Mouse (Mus musculus): ENCODE results near the gene Hsph1. TPM values are rescaled to one million over a fixed set of nuclear protein-coding genes. Genes with fewer than 3 reads are reported as not detected.

Hsph1 gene
- total and polyA plus RNA-seq, 3 experiments, result 30.2 to 145 (median 75.9) TPM

- DNase-seq (ENCODE audit: low spot score) (no peak), ATAC-seq (ENCODE audit: extremely low read depth, insufficient number of reproducible peaks, low FRiP score, poor library complexity, severe bottlenecking) (no peak)
- no peak for TF ChIP-seq CTCF (IDR thresholded peaks at IDR 0.05; ENCODE audit: low read depth, low read length)
- Histone ChIP-seq H3K36me3 (replicated peaks) (peaks cover 22% of the 10 kb centered on the region), H3K4me3 (ENCODE audit: low read depth, low read length) (peak overlapping the region; percentile 95; the same call in 1 of the 2 replicates), H3K4me1 (ENCODE audit: insufficient read depth, low read depth, low read length) (peaks cover 40% of the 10 kb centered on the region), H3K27me3 (ENCODE audit: insufficient read depth, low read length) (no peaks in the 10 kb centered on the region), H3K9me3 (replicated peaks) (no peaks in the 10 kb centered on the region)
Observed at GRCm38 (mm10) chr5:149637306-149637705, 1.1 kb upstream of the Hsph1 start.

GRCm38 (mm10) chr5:149635556-149635955 lies 620 bp downstream of the Hsph1 start:
- peaks cover 30% of the 10 kb centered on the region for H3K4me1 ChIP-seq (ENCODE audit: insufficient read depth, low read depth, low read length)
- ATAC-seq (ENCODE audit: extremely low read depth, insufficient number of reproducible peaks, low FRiP score, poor library complexity, severe bottlenecking) (no peak), DNase-seq (ENCODE audit: low spot score) (no peak)
- H3K9me3 ChIP-seq (replicated peaks), result no peaks in the 10 kb centered on the region
- peaks cover 39% of the 10 kb centered on the region for H3K36me3 ChIP-seq (replicated peaks)
- no peak for TF ChIP-seq GATA1 (IDR thresholded peaks at IDR 0.05; ENCODE audit: borderline replicate concordance, low read length)
- no peak for TF ChIP-seq CTCF (IDR thresholded peaks at IDR 0.05; ENCODE audit: low read depth, low read length)
- no peak for TF ChIP-seq POLR2AphosphoS5 (IDR thresholded peaks at IDR 0.05; ENCODE audit: insufficient replicate concordance, low read depth, low read length)
- TF ChIP-seq TAL1 (conservative IDR thresholded peaks at IDR 0.05; ENCODE audit: low read depth, low read length), result no peak
- TF ChIP-seq GATA2 (IDR thresholded peaks at IDR 0.05; ENCODE audit: borderline replicate concordance, low read depth, low read length), result no peak
- H3K4me3 ChIP-seq (ENCODE audit: low read depth, low read length), result peak overlapping the region; percentile 95
- no peaks in the 10 kb centered on the region for H3K27me3 ChIP-seq (ENCODE audit: insufficient read depth, low read length)

GRCm38 (mm10) chr5:149634409-149635035 lies 1.7 kb downstream of the Hsph1 start:
- Histone ChIP-seq H3K9me3 (replicated peaks) (no peaks in the 10 kb centered on the region), H3K4me1 (ENCODE audit: insufficient read depth, low read depth, low read length) (peaks cover 30% of the 10 kb centered on the region), H3K27me3 (ENCODE audit: insufficient read depth, low read length) (no peaks in the 10 kb centered on the region), H3K36me3 (replicated peaks) (peaks cover 50% of the 10 kb centered on the region), H3K4me3 (ENCODE audit: low read depth, low read length) (peak overlapping the region; percentile 95)
- TF ChIP-seq GATA2 (IDR thresholded peaks at IDR 0.05; ENCODE audit: borderline replicate concordance, low read depth, low read length), result no peak
- no peak for TF ChIP-seq GATA1 (IDR thresholded peaks at IDR 0.05; ENCODE audit: borderline replicate concordance, low read length)
- TF ChIP-seq TAL1 (conservative IDR thresholded peaks at IDR 0.05; ENCODE audit: low read depth, low read length), result no peak
- TF ChIP-seq CTCF (IDR thresholded peaks at IDR 0.05; ENCODE audit: low read depth, low read length), result no peak
- TF ChIP-seq POLR2AphosphoS5 (IDR thresholded peaks at IDR 0.05; ENCODE audit: insufficient replicate concordance, low read depth, low read length), result no peak
- DNase-seq (ENCODE audit: low spot score) (no peak), ATAC-seq (ENCODE audit: extremely low read depth, insufficient number of reproducible peaks, low FRiP score, poor library complexity, severe bottlenecking) (no peak)

- Histone ChIP-seq H3K9me3 (replicated peaks) (no peaks in the 10 kb centered on the region), H3K27me3 (ENCODE audit: insufficient read depth, low read length) (no peaks in the 10 kb centered on the region), H3K4me3 (ENCODE audit: low read depth, low read length) (no peak overlapping the region), H3K4me1 (ENCODE audit: insufficient read depth, low read depth, low read length) (peaks cover 60% of the 10 kb centered on the region), H3K36me3 (replicated peaks) (peaks cover 92% of the 10 kb centered on the region)
- no peak for TF ChIP-seq GATA2 (IDR thresholded peaks at IDR 0.05; ENCODE audit: borderline replicate concordance, low read depth, low read length)
- TF ChIP-seq CTCF (IDR thresholded peaks at IDR 0.05; ENCODE audit: low read depth, low read length), result no peak
- TF ChIP-seq POLR2AphosphoS5 (IDR thresholded peaks at IDR 0.05; ENCODE audit: insufficient replicate concordance, low read depth, low read length), result no peak
- no peak for TF ChIP-seq GATA1 (IDR thresholded peaks at IDR 0.05; ENCODE audit: borderline replicate concordance, low read length)
- TF ChIP-seq TAL1 (conservative IDR thresholded peaks at IDR 0.05; ENCODE audit: low read depth, low read length), result no peak
- 0 out of 2 replicates have a peak, but pooled peaks have one; percentile 11 for ATAC-seq (ENCODE audit: extremely low read depth, insufficient number of reproducible peaks, low FRiP score, poor library complexity, severe bottlenecking)
- DNase-seq (ENCODE audit: low spot score), result no peak
Observed at GRCm38 (mm10) chr5:149625547-149625946, 10.6 kb downstream of the Hsph1 start.

- Histone ChIP-seq H3K4me1 (ENCODE audit: insufficient read depth, low read depth, low read length) (peaks cover 57% of the 10 kb centered on the region), H3K36me3 (replicated peaks) (peaks cover 92% of the 10 kb centered on the region), H3K9me3 (replicated peaks) (no peaks in the 10 kb centered on the region), H3K4me3 (ENCODE audit: low read depth, low read length) (peak overlapping the region; percentile 7; the same call in 1 of the 2 replicates), H3K27me3 (ENCODE audit: insufficient read depth, low read length) (no peaks in the 10 kb centered on the region)
- peak; percentile 59 for ATAC-seq (ENCODE audit: extremely low read depth, insufficient number of reproducible peaks, low FRiP score, poor library complexity, severe bottlenecking)
- TF ChIP-seq GATA1 (IDR thresholded peaks at IDR 0.05; ENCODE audit: borderline replicate concordance, low read length) (no peak), POLR2AphosphoS5 (IDR thresholded peaks at IDR 0.05; ENCODE audit: insufficient replicate concordance, low read depth, low read length) (no peak), GATA2 (IDR thresholded peaks at IDR 0.05; ENCODE audit: borderline replicate concordance, low read depth, low read length) (no peak), CTCF (IDR thresholded peaks at IDR 0.05; ENCODE audit: low read depth, low read length) (no peak), TAL1 (conservative IDR thresholded peaks at IDR 0.05; ENCODE audit: low read depth, low read length) (no peak)
- DNase-seq (ENCODE audit: low spot score), result no peak
Observed at GRCm38 (mm10) chr5:149623815-149624675, 12.1 kb downstream of the Hsph1 start.

- Histone ChIP-seq H3K4me1 (ENCODE audit: insufficient read depth, low read depth, low read length) (peaks cover 52% of the 10 kb centered on the region), H3K9me3 (replicated peaks) (no peaks in the 10 kb centered on the region), H3K27me3 (ENCODE audit: insufficient read depth, low read length) (no peaks in the 10 kb centered on the region), H3K4me3 (ENCODE audit: low read depth, low read length) (no peak overlapping the region), H3K36me3 (replicated peaks) (peaks cover 93% of the 10 kb centered on the region)
- no peak for DNase-seq (ENCODE audit: low spot score)
- peak; percentile 37 for ATAC-seq (ENCODE audit: extremely low read depth, insufficient number of reproducible peaks, low FRiP score, poor library complexity, severe bottlenecking)
- TF ChIP-seq CTCF (IDR thresholded peaks at IDR 0.05; ENCODE audit: low read depth, low read length) (no peak), TAL1 (conservative IDR thresholded peaks at IDR 0.05; ENCODE audit: low read depth, low read length) (no peak), GATA1 (IDR thresholded peaks at IDR 0.05; ENCODE audit: borderline replicate concordance, low read length) (no peak), GATA2 (IDR thresholded peaks at IDR 0.05; ENCODE audit: borderline replicate concordance, low read depth, low read length) (no peak), POLR2AphosphoS5 (IDR thresholded peaks at IDR 0.05; ENCODE audit: insufficient replicate concordance, low read depth, low read length) (no peak)
Observed at GRCm38 (mm10) chr5:149622644-149623043, 13.5 kb downstream of the Hsph1 start.

Measured in G1E (cell line).